Mouse (Mus musculus) megakaryocyte-erythroid progenitor cell, adult 5-6 weeks (primary cell): ENCODE data around the gene Eras. TPM values are rescaled to one million over a fixed set of nuclear protein-coding genes. Genes with fewer than 3 reads are reported as not detected.
A peak's percentile ranks its signal among the peaks of the same experiment; 100 is the strongest.
"Not testable (repeated sequence)": the region's sequence is repeated elsewhere in the genome, so short reads cannot be mapped to it uniquely, and the experiment has no call there.

Source experiments
- ATAC-seq: replicated peaks from 2 replicates; pipeline ENCODE4 v1.8.0; 2016; ENCODE audit warnings: mild to moderate bottlenecking, inconsistent platforms; ENCODE audit not compliant: severe bottlenecking, poor library complexity, low FRiP score, low TSS enrichment
- total RNA-seq, 2 experiments: library from RNA; stranded (forward) in 1 of 2; stranded (reverse) in 1 of 2; fragments of 200-1000, 215-1000 nt in 1 of 2; fragments of >200 nt in 1 of 2; fragmentation: Nextera tagmentation in 1 of 2; gene quantifications; 2 replicates each; pipeline ENCODE4 v1.2.3; 2014 to 2017

Gene Eras
- total RNA-seq, 2 experiments from 2014 or later: not detected

DNA sequence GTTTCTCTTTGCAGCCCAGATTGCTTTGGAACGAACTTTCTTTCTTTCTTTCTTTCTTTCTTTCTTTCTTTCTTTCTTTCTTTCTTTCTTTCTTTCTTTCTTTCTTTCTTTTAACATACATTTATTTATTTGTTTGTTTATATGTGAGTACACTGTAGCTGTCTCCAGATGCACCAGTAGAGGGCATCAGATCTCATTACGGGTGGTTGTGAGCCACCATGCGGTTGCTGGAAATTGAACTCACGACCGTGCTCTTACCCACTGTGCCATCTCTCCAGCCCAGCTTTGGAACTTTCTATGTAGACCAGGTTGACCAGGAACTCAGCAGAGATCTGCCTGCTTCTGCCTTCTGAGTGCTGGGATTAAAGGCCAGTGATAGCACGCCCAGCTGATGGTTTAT lies 10.4 kb downstream of the Eras start:
- not testable (repeated sequence) for ATAC-seq

DNA sequence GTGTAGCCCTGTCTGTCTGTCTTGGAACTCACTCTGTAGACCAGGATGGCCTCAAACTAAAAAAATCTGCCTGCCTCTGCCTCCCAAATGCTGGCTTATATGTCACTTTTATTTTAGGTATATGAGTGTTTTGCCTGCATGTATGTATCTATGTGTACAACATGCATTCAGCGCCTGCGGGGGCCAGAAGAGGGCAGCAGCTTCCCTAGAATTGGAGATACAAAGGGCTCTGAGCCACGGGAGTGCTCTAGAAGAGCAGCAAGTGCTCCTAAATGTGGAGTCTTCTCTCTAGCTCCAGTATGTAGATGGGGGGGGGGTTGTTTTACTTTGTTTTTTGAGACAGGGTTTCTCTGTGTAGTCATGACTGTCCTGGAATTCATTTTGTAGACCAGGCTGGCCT lies 12.7 kb downstream of the Eras start:
- peak; percentile 82 for ATAC-seq

DNA sequence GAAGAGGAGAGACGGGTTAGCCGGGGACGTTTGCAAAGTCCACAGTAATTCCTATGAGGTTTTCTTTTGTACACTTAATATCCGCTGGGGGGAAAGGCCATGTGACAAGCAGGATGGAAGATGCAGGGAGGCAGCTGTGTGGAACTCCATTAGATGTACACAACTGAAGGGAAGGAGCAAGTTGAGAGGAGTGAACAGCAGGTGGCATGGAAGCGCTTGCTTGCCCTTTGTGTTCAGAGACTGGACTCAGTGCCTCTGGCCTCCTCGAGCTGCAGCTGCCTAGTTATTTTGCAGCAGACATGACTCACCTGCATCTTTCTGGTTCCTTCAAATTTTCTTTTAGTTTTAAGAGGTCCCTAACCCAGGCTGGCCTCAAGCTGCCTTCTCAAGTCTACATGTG lies 17.9 kb downstream of the Eras start:
- ATAC-seq: no peak

DNA sequence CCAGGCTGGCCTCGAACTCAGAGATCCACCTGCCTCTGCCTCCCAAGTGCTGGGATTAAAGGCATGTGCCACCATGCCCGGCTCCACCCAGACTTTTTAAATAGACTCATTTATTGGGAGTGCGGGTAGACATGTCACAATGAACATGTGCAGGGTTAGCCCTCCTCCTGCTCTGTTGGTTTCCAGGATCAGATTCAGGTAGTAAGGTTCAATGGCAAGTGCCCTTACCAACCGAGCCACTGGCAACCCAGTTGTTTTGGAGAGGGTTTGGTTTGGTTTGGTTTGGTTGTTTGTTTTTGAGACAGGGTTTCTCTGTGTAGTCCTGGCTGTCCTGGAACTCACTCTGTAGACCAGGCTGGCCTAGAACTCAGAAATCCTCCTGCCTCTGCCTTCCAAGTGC lies 19.2 kb downstream of the Eras start, which contains the start of gene Gm10490:
TSS of gene Gm10490 (plus strand) at position 301 of the 400 bp plus-strand sequence.
- not testable (repeated sequence) for ATAC-seq

DNA sequence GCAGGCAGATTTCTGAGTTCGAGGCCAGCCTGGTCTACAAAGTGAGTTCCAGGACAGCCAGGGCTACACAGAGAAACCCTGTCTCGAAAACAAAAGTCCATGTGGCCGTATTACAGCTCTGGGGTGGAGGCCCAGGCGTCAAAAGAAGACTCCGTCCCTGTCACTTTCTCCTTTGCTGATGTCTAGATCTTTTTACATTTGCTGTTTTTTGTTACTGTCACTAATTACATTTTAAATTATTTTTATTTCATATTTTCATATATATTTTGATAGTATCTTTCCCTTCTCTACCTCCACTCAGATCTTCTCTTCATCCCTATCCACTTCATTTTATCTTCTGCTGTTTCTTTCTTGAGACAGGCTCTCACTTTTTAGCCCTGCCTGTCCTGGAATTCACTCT lies 20.7 kb downstream of the Eras start, which contains the start of gene Gm10491:
TSS of gene Gm10491 (minus strand) at position 101 of the 400 bp plus-strand sequence.
- ATAC-seq: no peak

DNA sequence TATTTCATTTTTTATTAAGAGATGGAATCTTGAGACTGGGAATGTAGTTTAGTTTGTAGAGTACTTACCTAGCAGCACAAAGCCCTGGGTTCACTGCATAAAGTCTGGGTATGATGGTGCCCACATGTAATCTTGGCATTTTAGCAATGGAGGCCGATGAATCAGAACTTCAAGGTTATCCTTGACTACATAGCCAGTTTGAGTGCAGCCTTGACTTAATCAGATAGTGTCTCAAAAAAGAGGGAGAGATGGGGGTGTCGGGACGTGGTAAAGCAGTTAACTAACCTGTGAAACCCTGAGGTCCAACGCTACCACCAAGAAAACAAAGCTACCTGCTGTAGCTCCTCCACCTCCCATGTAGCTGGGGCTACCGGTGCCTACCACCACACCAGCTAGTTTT lies 24.0 kb downstream of the Eras start:
- no peak for ATAC-seq

DNA sequence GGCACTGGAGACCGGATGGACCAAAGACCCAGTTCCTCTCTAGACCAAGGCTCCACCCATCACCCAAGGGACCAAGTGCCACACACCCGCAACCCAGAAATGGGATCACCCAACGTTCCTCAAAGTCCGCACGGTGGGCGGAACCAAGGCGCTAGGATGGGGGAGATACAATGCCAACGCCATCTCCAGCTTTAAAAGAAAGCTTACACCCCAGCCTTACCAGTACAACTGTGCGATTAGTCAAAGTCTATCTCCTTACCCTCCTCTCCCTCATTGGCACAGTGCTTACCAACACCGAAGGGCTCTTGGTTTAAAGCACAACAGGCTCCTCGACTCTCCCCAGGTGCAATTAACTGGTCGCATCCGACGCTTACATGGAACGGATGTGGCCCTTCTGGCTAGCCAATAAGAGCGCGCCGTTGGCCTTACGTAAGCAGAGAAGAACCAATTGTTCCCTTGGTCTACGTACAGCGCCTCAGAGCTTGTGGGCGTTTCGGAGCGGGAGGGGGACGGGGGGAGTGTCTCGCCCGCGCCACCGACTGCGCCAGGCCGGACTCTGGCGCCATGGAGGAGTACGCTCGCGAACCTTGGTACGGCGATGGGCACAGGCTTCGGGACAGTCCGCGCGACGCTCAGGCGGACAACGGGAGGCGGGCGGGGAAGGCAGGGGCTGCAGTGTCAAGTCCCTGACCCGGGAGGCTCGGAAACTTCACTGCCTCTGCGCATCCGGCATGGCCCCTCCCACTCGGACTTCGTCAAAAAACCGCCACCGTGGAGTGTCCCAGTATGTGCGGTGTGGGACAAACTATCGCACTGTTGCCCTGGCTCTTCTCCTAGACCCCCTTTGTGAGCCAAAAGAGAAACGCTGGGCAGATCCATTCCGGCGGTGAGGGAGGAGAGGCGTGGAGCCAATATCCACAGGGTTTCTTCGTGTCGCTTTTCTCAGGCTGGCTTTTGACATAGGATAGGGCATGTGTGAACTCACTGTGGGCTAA lies 29.2 kb downstream of the Eras start, which contains the start of the genes Pqbp1 and Timm17b:
TSS of gene Pqbp1 (minus strand) at position 390 of the 995 bp plus-strand sequence.
TSS of gene Timm17b (plus strand) at position 478 of the 995 bp plus-strand sequence.
- ATAC-seq: peak; percentile 98

DNA sequence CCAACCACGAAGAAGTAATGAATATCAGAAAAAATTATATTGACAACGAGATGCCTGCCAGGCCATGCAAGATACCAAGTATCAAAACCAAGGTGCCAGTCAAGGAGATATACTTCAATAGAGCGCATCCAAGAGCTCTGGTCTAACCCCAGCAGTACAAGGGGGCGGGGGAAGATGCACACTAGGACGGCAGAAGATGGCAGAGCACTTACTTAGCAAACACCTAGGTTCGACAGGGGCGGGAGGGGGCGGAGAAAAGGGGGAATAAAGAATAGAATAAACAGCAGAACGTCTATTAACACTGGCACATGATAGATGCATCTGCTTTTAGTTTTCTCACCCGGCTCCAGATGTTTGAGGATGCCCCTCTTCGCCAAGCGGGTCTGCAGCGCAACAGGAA lies 30.2 kb downstream of the Eras start:
- ATAC-seq: no peak

DNA sequence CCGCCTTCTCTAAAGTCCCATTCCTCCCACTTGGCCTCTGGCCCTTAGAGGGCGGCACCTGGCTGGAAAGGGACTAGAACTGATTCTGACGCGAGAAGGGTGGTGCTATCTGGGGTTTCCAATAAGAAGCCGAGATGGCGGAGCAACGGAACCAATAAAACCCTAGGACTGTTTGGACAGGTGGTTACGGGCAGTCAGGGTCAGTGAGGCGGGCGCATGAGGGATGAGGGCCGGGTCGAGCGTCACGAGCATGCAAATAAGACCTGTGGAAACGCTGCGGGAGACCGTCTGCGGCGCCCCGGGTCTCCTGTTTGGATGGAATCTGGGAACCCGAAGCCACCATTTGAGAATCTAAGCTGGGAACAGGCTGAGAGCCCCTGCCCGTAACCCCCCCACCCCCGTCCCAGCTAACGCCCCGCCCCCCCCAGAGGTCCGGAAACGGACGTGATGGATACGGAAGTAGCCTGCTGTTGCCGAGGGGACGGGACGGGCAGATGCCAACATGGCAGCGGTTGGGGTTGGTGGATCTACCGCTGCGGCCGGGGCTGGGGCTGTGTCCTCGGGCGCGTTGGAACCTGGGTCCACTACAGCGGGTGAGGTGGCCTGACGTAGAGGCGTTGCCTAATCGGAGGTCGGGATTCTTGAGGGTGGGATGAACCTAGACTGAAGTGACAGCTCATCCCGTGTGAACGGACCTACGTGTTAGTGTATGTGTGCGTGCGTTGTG lies 44.4 kb downstream of the Eras start, which contains the start of gene Slc35a2:
TSS of gene Slc35a2 (plus strand) at position 188 of the 727 bp plus-strand sequence.
- peak; percentile 91 for ATAC-seq

DNA sequence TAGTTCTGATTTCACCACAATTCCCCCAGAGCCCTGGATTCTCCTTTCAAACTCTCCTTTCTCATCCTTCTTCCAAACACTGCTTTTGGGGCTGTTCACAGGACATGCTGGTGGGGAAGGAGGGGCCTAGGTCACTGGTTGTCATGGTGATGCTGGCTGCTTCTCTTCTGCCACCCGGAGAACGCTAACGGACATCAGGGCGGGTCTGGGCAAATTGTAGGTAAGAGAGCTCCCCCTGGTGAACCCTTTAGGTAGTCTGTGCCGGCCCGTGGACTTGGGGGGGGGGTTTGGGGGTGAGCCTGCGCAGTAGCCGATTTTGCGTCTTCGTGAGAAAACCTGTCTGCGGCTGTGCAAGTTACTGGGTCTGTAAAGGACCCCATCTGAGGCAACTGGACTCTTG lies 48.6 kb downstream of the Eras start:
- ATAC-seq: peak; percentile 41

DNA sequence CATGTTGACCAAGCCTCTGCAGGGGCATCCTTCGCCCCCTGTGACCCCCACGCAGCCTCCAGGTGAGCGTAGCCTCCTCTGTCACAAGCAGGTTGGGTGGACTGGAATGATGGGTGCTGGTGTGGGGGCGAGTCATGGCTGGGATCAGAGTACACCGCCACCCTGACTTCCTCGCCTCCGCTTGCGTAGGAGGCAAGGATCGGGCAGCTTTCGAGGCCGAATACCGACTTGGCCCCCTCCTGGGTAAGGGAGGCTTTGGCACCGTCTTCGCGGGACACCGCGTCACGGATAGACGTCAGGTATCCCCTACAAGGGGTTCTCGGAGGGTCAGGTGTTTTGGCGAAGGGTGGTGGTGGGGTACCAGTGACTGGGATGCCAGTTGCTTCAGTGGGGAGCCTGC lies 49.9 kb downstream of the Eras start:
- no peak for ATAC-seq

DNA sequence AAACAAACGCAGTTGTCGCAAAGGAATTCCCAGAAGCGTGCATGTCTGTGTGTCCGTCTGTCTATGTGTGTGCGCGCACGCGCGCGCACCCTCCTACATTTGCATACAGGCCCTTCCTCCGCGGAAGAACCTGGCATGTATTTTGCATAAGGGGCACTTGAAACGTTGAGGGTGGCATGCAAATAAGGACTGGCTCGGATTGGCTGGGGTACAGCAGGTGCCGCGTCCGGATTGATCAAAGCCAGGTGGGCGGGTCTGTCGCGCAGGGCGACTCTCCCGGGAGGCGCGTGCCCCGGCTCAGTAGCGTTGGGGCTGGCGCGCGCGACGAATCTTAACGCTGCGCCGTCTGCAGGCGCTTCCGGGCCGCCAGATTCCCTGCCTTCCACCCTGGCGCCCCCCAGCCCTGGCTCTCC lies 50.4 kb downstream of the Eras start, which contains the start of gene Pim2:
TSS of gene Pim2 (plus strand) at position 256 of the 413 bp plus-strand sequence.
- peak; percentile 94 for ATAC-seq

Other genes with a start within 250 kb of the Eras start
- gene Magix, start 247.4 kb downstream of the Eras start, total RNA-seq (2014; fragmentation: Nextera tagmentation): 0.17 TPM in 1 of 2 replicates, not detected in the other
- not detected in 2 replicates for gene Magix, start 247.4 kb downstream of the Eras start, total RNA-seq (2017)
- gene Gpkow, start 231.5 kb downstream of the Eras start, total RNA-seq (2014; fragmentation: Nextera tagmentation): 28.3 and 53.3 TPM in 2 replicates
- 20.6 and 31.1 TPM in 2 replicates for gene Gpkow, start 231.5 kb downstream of the Eras start, total RNA-seq (2017)
- 20.5 and 36.9 TPM in 2 replicates for gene Wdr45, start 214.3 kb downstream of the Eras start, total RNA-seq (2014; fragmentation: Nextera tagmentation)
- 20.2 and 23.8 TPM in 2 replicates for gene Wdr45, start 214.3 kb downstream of the Eras start, total RNA-seq (2017)
- gene Gm45208, start 206.4 kb downstream of the Eras start, total RNA-seq (2014; fragmentation: Nextera tagmentation): not detected in 2 replicates
- not detected in 2 replicates for gene Gm45208, start 206.4 kb downstream of the Eras start, total RNA-seq (2017)
- gene Praf2, start 200.2 kb downstream of the Eras start, total RNA-seq (2014; fragmentation: Nextera tagmentation): 4.9 and 8.1 TPM in 2 replicates
- gene Praf2, start 200.2 kb downstream of the Eras start, total RNA-seq (2017): 1.4 and 6.6 TPM in 2 replicates
- gene Ccdc120, start 177.7 kb downstream of the Eras start, total RNA-seq (2014; fragmentation: Nextera tagmentation): 0.74 and 2.3 TPM in 2 replicates
- 1.4 and 2.2 TPM in 2 replicates for gene Ccdc120, start 177.7 kb downstream of the Eras start, total RNA-seq (2017)
- gene Tfe3, start 166.0 kb downstream of the Eras start, total RNA-seq (2014; fragmentation: Nextera tagmentation): 33.5 and 36.5 TPM in 2 replicates
- 10.4 and 15.0 TPM in 2 replicates for gene Tfe3, start 166.0 kb downstream of the Eras start, total RNA-seq (2017)
- gene Gripap1, start 138.8 kb downstream of the Eras start, total RNA-seq (2014; fragmentation: Nextera tagmentation): 64.4 and 98.4 TPM in 2 replicates
- 78.9 and 102 TPM in 2 replicates for gene Gripap1, start 138.8 kb downstream of the Eras start, total RNA-seq (2017)
- 0.55 and 2.2 TPM in 2 replicates for gene Kcnd1, start 106.3 kb downstream of the Eras start, total RNA-seq (2014; fragmentation: Nextera tagmentation)
- 1.9 and 2.2 TPM in 2 replicates for gene Kcnd1, start 106.3 kb downstream of the Eras start, total RNA-seq (2017)
- 59.5 and 83.5 TPM in 2 replicates for gene Otud5, start 87.2 kb downstream of the Eras start, total RNA-seq (2014; fragmentation: Nextera tagmentation)
- 50.0 and 64.6 TPM in 2 replicates for gene Otud5, start 87.2 kb downstream of the Eras start, total RNA-seq (2017)
- 11.4 and 16.2 TPM in 2 replicates for gene Pim2, start 50.3 kb downstream of the Eras start, total RNA-seq (2014; fragmentation: Nextera tagmentation)
- 2.1 and 2.2 TPM in 2 replicates for gene Pim2, start 50.3 kb downstream of the Eras start, total RNA-seq (2017)
- gene Slc35a2, start 44.6 kb downstream of the Eras start, total RNA-seq (2014; fragmentation: Nextera tagmentation): 13.2 and 19.3 TPM in 2 replicates
- gene Slc35a2, start 44.6 kb downstream of the Eras start, total RNA-seq (2017): 9.8 and 16.1 TPM in 2 replicates
- gene Pqbp1, start 29.3 kb downstream of the Eras start, total RNA-seq (2014; fragmentation: Nextera tagmentation): 46.8 and 81.9 TPM in 2 replicates
- gene Pqbp1, start 29.3 kb downstream of the Eras start, total RNA-seq (2017): 176 and 188 TPM in 2 replicates
- gene Timm17b, start 29.2 kb downstream of the Eras start, total RNA-seq (2014; fragmentation: Nextera tagmentation): 71.7 and 112 TPM in 2 replicates
- gene Timm17b, start 29.2 kb downstream of the Eras start, total RNA-seq (2017): 61.4 and 61.5 TPM in 2 replicates
- gene Gm10491, start 20.8 kb downstream of the Eras start, total RNA-seq (2014; fragmentation: Nextera tagmentation): not detected in 2 replicates
- not detected in 2 replicates for gene Gm10491, start 20.8 kb downstream of the Eras start, total RNA-seq (2017)
- not detected in 2 replicates for gene Gm10490, start 19.1 kb downstream of the Eras start, total RNA-seq (2014; fragmentation: Nextera tagmentation)
- gene Gm10490, start 19.1 kb downstream of the Eras start, total RNA-seq (2017): not detected in 2 replicates
- gene Pcsk1n, start 8.8 kb downstream of the Eras start, total RNA-seq (2014; fragmentation: Nextera tagmentation): not detected in 2 replicates
- not detected in 2 replicates for gene Pcsk1n, start 8.8 kb downstream of the Eras start, total RNA-seq (2017)
- gene Hdac6, start 19.3 kb upstream of the Eras start, total RNA-seq (2014; fragmentation: Nextera tagmentation): 9.8 and 9.9 TPM in 2 replicates
- gene Hdac6, start 19.3 kb upstream of the Eras start, total RNA-seq (2017): 9.1 and 11.8 TPM in 2 replicates
- 187 and 213 TPM in 2 replicates for gene Gata1, start 49.5 kb upstream of the Eras start, total RNA-seq (2014; fragmentation: Nextera tagmentation)
- gene Gata1, start 49.5 kb upstream of the Eras start, total RNA-seq (2017): 134 and 145 TPM in 2 replicates
- gene Glod5, start 89.9 kb upstream of the Eras start, total RNA-seq (2014; fragmentation: Nextera tagmentation): not detected in 2 replicates
- gene Glod5, start 89.9 kb upstream of the Eras start, total RNA-seq (2017): not detected in 2 replicates
- gene Suv39h1, start 146.2 kb upstream of the Eras start, total RNA-seq (2014; fragmentation: Nextera tagmentation): 79.0 and 89.2 TPM in 2 replicates
- gene Suv39h1, start 146.2 kb upstream of the Eras start, total RNA-seq (2017): 68.2 and 84.3 TPM in 2 replicates
- 39.5 and 46.0 TPM in 2 replicates for gene Was, start 161.9 kb upstream of the Eras start, total RNA-seq (2014; fragmentation: Nextera tagmentation)
- gene Was, start 161.9 kb upstream of the Eras start, total RNA-seq (2017): 56.1 and 61.3 TPM in 2 replicates
- 23.0 TPM in 2 replicates for gene Wdr13, start 204.3 kb upstream of the Eras start, total RNA-seq (2014; fragmentation: Nextera tagmentation)
- gene Wdr13, start 204.3 kb upstream of the Eras start, total RNA-seq (2017): 14.9 and 26.6 TPM in 2 replicates
- 798 and 978 TPM in 2 replicates for gene Rbm3, start 217.3 kb upstream of the Eras start, total RNA-seq (2014; fragmentation: Nextera tagmentation)
- 1,469 and 1,492 TPM in 2 replicates for gene Rbm3, start 217.3 kb upstream of the Eras start, total RNA-seq (2017)
- 8.4 and 13.1 TPM in 2 replicates for gene Tbc1d25, start 247.6 kb upstream of the Eras start, total RNA-seq (2014; fragmentation: Nextera tagmentation)
- 4.8 and 6.9 TPM in 2 replicates for gene Tbc1d25, start 247.6 kb upstream of the Eras start, total RNA-seq (2017)